Mouse (Mus musculus): ENCODE measurements around the gene Olfr231. TPM values are rescaled to one million over a fixed set of nuclear protein-coding genes. Genes with fewer than 3 reads are reported as not detected.

Gene Olfr231
- polyA plus RNA-seq (2012; rRNA removed) = not detected in 2 replicates

DNA sequence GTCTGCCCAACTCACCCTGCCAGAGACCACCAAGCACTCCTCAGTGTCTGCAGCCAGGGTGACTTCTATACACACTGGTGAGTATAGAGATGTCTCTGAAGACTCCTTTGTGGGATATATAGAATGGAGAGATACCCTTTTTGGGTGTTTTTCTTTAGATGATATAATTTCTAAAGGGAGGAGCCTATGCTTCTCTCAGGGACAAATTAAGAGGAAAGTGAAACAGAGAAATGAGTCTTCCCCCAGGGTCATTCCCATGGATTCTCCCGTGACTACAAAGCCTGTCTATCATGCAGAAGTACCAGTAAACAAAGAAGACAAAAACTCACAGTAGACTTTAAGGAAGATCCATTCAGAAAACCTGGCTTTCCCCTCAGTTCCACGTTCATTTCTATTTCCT lies at the start of gene Olfr231:
Gene Olfr231, minus strand, starts transcription at position 101 of the 400 bp plus-strand sequence.
- no peak for TF ChIP-seq CTCF (IDR thresholded peaks at IDR 0.05; ENCODE audit: extremely low read depth, insufficient read depth, low read length)
- no peak for TF ChIP-seq POLR2A (IDR thresholded peaks at IDR 0.05; ENCODE audit: extremely low read depth, insufficient read depth, low read length)
- Histone ChIP-seq H3K4me3 (ENCODE audit: insufficient read depth, low read length) (no peak within 1 kb of the TSS), H3K27ac (ENCODE audit: insufficient read depth, low read length) (no peak within 1 kb of the TSS), H3K4me1 (ENCODE audit: control insufficient read depth, insufficient read depth, low read length) (no peaks in the 10 kb centered on the region)

DNA sequence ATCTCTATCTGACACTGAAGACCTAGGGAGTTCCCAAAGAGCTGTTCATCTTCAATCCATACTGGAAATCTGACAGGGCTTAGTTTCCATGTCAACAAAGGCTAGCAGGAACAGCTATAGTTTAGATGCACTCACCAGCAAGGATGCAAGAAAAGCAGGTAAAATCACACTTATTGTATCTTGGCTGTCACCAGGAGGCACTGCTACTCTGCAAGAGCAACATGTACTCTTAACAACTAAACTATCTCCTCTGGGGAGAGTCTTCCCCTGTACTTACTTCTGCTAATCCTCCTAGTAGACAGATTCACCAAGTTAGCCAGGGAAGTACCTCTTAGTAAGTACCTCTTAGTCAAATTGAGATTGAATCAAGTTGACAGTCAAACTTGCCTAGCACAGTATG lies 48.1 kb upstream of the Olfr231 start:
- no peak overlapping the region for H3K4me3 ChIP-seq (ENCODE audit: insufficient read depth, low read length)
- no peak overlapping the region for H3K27ac ChIP-seq (ENCODE audit: insufficient read depth, low read length)
- TF ChIP-seq POLR2A (IDR thresholded peaks at IDR 0.05; ENCODE audit: extremely low read depth, insufficient read depth, low read length) (no peak), CTCF (IDR thresholded peaks at IDR 0.05; ENCODE audit: extremely low read depth, insufficient read depth, low read length) (no peak)
- no peaks in the 10 kb centered on the region for H3K4me1 ChIP-seq (ENCODE audit: control insufficient read depth, insufficient read depth, low read length)

GRCm38 (mm10) chr1:174159095-174159494 lies 38.1 kb upstream of the Olfr231 start:
- TF ChIP-seq CTCF (IDR thresholded peaks at IDR 0.05; ENCODE audit: extremely low read depth, insufficient read depth, low read length) (no peak), POLR2A (IDR thresholded peaks at IDR 0.05; ENCODE audit: extremely low read depth, insufficient read depth, low read length) (no peak)
- H3K4me1 ChIP-seq (ENCODE audit: control insufficient read depth, insufficient read depth, low read length) = no peaks in the 10 kb centered on the region
- no peak overlapping the region for H3K27ac ChIP-seq (ENCODE audit: insufficient read depth, low read length)
- H3K4me3 ChIP-seq (ENCODE audit: insufficient read depth, low read length) = no peak overlapping the region

- no peak for TF ChIP-seq CTCF (IDR thresholded peaks at IDR 0.05; ENCODE audit: extremely low read depth, insufficient read depth, low read length)
- TF ChIP-seq POLR2A (IDR thresholded peaks at IDR 0.05; ENCODE audit: extremely low read depth, insufficient read depth, low read length) = no peak
- no peaks in the 10 kb centered on the region for H3K4me1 ChIP-seq (ENCODE audit: control insufficient read depth, insufficient read depth, low read length)
- no peak overlapping the region for H3K4me3 ChIP-seq (ENCODE audit: insufficient read depth, low read length)
- no peak overlapping the region for H3K27ac ChIP-seq (ENCODE audit: insufficient read depth, low read length)
Measured at GRCm38 (mm10) chr1:174158512-174158911, 37.5 kb upstream of the Olfr231 start.

DNA sequence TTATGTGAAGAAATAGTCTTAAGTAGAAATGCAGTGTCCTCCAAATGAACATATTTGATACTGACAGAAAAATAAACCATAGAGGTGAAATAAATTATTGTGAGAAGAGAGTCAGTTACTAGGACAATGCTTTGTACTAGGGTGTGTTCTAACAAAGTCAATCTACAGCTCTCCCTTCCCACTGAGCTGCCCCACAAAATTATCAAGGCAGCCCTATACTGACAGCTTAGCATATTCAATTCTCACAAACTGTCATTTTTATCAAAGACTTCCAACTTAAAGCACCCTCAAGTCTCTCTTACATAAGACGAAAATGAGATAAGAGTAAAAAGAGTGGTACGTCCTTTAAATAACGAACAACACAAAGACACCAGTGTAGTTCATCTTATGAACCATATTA lies 36.7 kb upstream of the Olfr231 start:
- TF ChIP-seq POLR2A (IDR thresholded peaks at IDR 0.05; ENCODE audit: extremely low read depth, insufficient read depth, low read length) (no peak), CTCF (IDR thresholded peaks at IDR 0.05; ENCODE audit: extremely low read depth, insufficient read depth, low read length) (no peak)
- H3K4me3 ChIP-seq (ENCODE audit: insufficient read depth, low read length) = no peak overlapping the region
- H3K4me1 ChIP-seq (ENCODE audit: control insufficient read depth, insufficient read depth, low read length) = no peaks in the 10 kb centered on the region
- no peak overlapping the region for H3K27ac ChIP-seq (ENCODE audit: insufficient read depth, low read length)

- no peak within 1 kb of the TSS for H3K4me3 ChIP-seq (ENCODE audit: insufficient read depth, low read length)
- H3K4me1 ChIP-seq (ENCODE audit: control insufficient read depth, insufficient read depth, low read length) = no peaks in the 10 kb centered on the region
- no peak within 1 kb of the TSS for H3K27ac ChIP-seq (ENCODE audit: insufficient read depth, low read length)
- TF ChIP-seq POLR2A (IDR thresholded peaks at IDR 0.05; ENCODE audit: extremely low read depth, insufficient read depth, low read length) = no peak
- no peak for TF ChIP-seq CTCF (IDR thresholded peaks at IDR 0.05; ENCODE audit: extremely low read depth, insufficient read depth, low read length)
Measured at GRCm38 (mm10) chr1:174155333-174155732, 34.4 kb upstream of the Olfr231 start, which contains the start of gene Olfr420. Gene Olfr420 (plus strand): TSS chr1:174155633.

DNA sequence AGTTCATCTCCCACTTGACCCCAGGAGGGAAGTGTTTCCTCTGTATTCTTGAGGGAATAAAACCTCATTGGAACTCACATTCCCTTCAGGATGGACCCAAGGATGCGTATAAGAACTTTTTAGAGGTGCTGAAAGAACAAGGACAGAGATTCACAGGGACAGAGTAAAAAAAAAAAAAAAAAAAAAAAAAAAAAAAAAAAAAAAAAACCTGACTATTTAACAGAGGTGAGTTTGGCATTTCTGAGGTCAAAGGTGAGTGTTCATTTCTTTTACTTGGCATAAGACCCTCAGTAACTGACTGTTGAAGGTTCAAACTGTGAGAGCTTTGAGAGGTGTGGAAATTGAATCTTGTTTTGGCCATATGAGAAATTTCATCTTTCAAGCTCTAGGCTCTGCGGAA lies 28.3 kb upstream of the Olfr231 start:
- Histone ChIP-seq H3K4me1 (ENCODE audit: control insufficient read depth, insufficient read depth, low read length) (no peaks in the 10 kb centered on the region), H3K4me3 (ENCODE audit: insufficient read depth, low read length) (no peak overlapping the region), H3K27ac (ENCODE audit: insufficient read depth, low read length) (no peak overlapping the region)
- TF ChIP-seq CTCF (IDR thresholded peaks at IDR 0.05; ENCODE audit: extremely low read depth, insufficient read depth, low read length) (no peak), POLR2A (IDR thresholded peaks at IDR 0.05; ENCODE audit: extremely low read depth, insufficient read depth, low read length) (no peak)

DNA sequence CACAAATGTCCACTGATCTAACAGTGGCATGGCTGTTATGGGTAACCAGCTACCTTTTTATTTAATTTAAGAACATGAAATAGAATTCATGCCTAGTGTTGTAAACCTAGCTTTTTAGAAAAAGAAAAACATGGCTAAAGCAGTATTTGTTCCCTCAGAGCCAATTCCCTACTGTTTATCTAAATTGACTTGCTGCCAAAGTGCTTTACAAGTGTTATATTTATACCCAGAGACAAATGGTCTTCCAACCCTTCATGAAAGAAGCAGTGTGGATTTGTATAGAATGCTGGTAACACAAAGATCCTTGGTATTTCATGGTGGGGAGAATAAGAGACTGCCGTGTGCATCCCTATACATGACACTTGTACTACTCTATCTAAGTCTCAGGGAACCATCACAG lies 25.7 kb upstream of the Olfr231 start:
- Histone ChIP-seq H3K27ac (ENCODE audit: insufficient read depth, low read length) (no peak overlapping the region), H3K4me3 (ENCODE audit: insufficient read depth, low read length) (no peak overlapping the region), H3K4me1 (ENCODE audit: control insufficient read depth, insufficient read depth, low read length) (no peaks in the 10 kb centered on the region)
- no peak for TF ChIP-seq POLR2A (IDR thresholded peaks at IDR 0.05; ENCODE audit: extremely low read depth, insufficient read depth, low read length)
- TF ChIP-seq CTCF (IDR thresholded peaks at IDR 0.05; ENCODE audit: extremely low read depth, insufficient read depth, low read length) = no peak

DNA sequence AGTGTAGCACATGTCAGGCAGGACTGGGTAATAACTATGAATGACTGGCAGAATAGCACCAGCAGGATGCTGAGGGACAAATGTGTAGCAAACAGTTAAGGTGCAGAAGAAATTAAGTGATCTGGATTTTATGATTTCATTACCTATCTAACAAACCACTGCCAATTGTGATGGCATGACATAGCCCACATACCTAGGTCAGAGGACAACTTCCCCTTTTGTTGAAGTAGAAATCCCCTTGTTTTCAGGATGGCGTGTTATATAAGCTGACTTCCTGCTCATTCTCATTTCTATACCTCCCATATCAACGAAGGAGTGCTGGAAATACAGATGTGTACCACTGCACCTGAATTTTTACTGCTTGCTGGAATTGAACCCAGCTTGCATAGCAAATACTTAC lies 20.4 kb upstream of the Olfr231 start:
- TF ChIP-seq POLR2A (IDR thresholded peaks at IDR 0.05; ENCODE audit: extremely low read depth, insufficient read depth, low read length) (no peak), CTCF (IDR thresholded peaks at IDR 0.05; ENCODE audit: extremely low read depth, insufficient read depth, low read length) (no peak)
- no peak overlapping the region for H3K27ac ChIP-seq (ENCODE audit: insufficient read depth, low read length)
- H3K4me3 ChIP-seq (ENCODE audit: insufficient read depth, low read length) = no peak overlapping the region
- no peaks in the 10 kb centered on the region for H3K4me1 ChIP-seq (ENCODE audit: control insufficient read depth, insufficient read depth, low read length)

- no peak for TF ChIP-seq CTCF (IDR thresholded peaks at IDR 0.05; ENCODE audit: extremely low read depth, insufficient read depth, low read length)
- TF ChIP-seq POLR2A (IDR thresholded peaks at IDR 0.05; ENCODE audit: extremely low read depth, insufficient read depth, low read length) = no peak
- Histone ChIP-seq H3K27ac (ENCODE audit: insufficient read depth, low read length) (no peak overlapping the region), H3K4me1 (ENCODE audit: control insufficient read depth, insufficient read depth, low read length) (no peaks in the 10 kb centered on the region), H3K4me3 (ENCODE audit: insufficient read depth, low read length) (no peak overlapping the region)
Measured at GRCm38 (mm10) chr1:174131999-174132398, 11.0 kb upstream of the Olfr231 start.

All from cortical plate, adult 2 months (tissue).